Mouse (Mus musculus) adrenal gland, adult 2 months (tissue): ENCODE measurements around the gene Phf10. TPM values are rescaled to one million over a fixed set of nuclear protein-coding genes. Genes with fewer than 3 reads are reported as not detected.

Source experiments
- polyA plus RNA-seq: library from polyadenylated mRNA; depleted of rRNA; stranded (reverse); fragments of >200 nt; gene quantifications from 2 replicates; pipeline ENCODE4 v1.2.3, GENCODE M21; 2012; rRNA removed
- total RNA-seq, 2 experiments: library from RNA; stranded (reverse); gene quantifications; 2 replicates each; pipeline ENCODE4 v1.2.3; 2021

Phf10 gene
- total and polyA plus RNA-seq, 3 experiments = 6.8 to 59.4 (median 45.2) TPM

Other genes with a start within 250 kb of the Phf10 start
- 1 to 10 TPM; 3.3 to 6.3 TPM for gene Wdr27, start 18.1 kb downstream of the Phf10 start, total RNA-seq
- 10.9 and 21.1 TPM in 2 replicates for gene Wdr27, start 18.1 kb downstream of the Phf10 start, polyA plus RNA-seq
- 10 to 100 TPM; 27.6 to 33.1 TPM for gene 1600012H06Rik, start 18.1 kb downstream of the Phf10 start, total RNA-seq
- gene 1600012H06Rik, start 18.1 kb downstream of the Phf10 start, polyA plus RNA-seq = 13.2 and 23.8 TPM in 2 replicates
- gene 9030025P20Rik, start 17.2 kb upstream of the Phf10 start, total RNA-seq = 1 to 10 TPM; 4.4 to 6.6 TPM
- 4.0 and 6.3 TPM in 2 replicates for gene 9030025P20Rik, start 17.2 kb upstream of the Phf10 start, polyA plus RNA-seq
- gene Gm3417, start 17.5 kb upstream of the Phf10 start, total RNA-seq = not detected
- gene Gm3417, start 17.5 kb upstream of the Phf10 start, polyA plus RNA-seq = 2.5 TPM in 1 of 2 replicates, not detected in the other
- gene Gm3435, start 48.9 kb upstream of the Phf10 start, total RNA-seq = 1 to 10 TPM; 3.3 to 5.4 TPM
- gene Gm3435, start 48.9 kb upstream of the Phf10 start, polyA plus RNA-seq = 0.21 TPM in 1 of 2 replicates, not detected in the other
- gene Ermard, start 79.9 kb upstream of the Phf10 start, total RNA-seq = 10 to 100 TPM; 39.3 to 47.8 TPM
- gene Ermard, start 79.9 kb upstream of the Phf10 start, polyA plus RNA-seq = 23.2 and 23.9 TPM in 2 replicates
- 1 to 10 TPM; 2.0 to 2.1 TPM for gene Tcte3, start 80.2 kb upstream of the Phf10 start, total RNA-seq
- not detected in 2 replicates for gene Tcte3, start 80.2 kb upstream of the Phf10 start, polyA plus RNA-seq
- 1 to 10 TPM; 4.6 to 4.7 TPM for gene Gm3448, start 80.3 kb upstream of the Phf10 start, total RNA-seq
- 0.51 and 1.9 TPM in 2 replicates for gene Gm3448, start 80.3 kb upstream of the Phf10 start, polyA plus RNA-seq